Mouse (Mus musculus): ENCODE data around the gene Ush2a.
A peak's percentile ranks its signal among the peaks of the same experiment; 100 is the strongest.

Gene Ush2a

DNA sequence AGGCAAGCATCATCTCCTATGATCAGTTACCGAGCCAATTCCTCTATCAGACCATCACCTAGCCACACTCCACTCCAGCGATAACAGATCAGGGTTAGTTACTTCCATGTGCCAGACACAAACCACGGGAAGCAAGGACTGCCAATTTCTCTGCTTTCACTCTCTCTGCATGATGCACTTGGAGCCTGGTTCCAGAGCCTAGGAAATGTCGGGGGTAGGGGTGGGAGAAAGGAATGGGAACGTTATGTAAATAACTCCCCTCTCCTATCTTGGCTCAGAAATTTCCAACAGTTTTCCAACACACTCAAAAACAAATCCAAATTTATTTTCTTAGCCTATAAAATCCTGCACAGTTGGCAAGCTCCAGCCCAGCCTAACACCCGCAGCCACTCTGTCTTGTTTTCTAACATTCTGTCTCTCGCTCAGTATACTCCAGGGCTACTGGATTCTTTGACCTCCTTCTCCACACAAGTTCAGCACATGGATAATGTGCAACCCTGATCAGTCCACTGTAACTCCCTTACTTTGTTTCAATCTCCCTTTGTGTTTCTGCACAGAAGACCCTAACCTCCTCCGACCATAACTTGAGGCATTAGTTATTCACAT, 515.8 kb downstream of the Ush2a start:
- peak in 1 of 2 experiments; percentile 10 for DNase-seq

DNA sequence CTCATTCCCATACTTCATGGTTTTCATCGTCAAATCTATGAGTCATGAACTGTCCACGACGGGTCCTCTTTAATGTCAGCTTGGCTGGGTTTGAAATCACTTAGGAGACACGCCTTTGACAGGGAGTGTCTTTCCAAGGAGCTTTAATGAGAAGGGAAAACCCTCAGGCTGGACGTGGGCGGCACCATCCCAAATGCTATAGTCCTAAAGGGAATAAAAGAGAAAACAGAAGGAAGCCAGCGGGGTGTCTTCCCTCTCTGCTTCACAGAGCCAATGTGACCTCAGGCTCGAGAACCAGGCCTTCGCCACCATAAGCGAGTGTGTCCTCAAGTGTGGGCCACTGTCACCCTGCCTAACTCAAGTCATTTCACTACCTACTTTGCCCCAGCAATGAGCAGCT, 523.2 kb downstream of the Ush2a start:
- DNase-seq, result no peak

DNA sequence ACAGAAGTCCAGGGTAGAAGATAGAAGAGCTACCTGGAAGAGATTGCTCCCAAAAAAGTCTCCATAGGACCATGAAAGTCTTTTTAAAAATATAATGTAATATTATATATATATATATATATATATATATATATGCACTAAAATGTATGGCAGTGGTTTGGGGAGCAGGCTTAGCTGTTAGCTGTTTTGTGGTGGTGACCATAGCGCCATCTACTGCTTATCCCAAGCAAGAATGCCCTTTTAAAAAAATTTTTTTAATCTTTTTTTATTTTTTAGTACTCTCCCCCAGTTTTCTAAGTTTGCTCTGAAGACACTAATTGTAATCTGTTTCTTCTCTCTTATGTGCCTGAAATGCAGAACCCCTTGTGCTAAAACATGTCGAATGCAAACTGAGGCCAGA, 543.2 kb downstream of the Ush2a start:
- DNase-seq, result peak; percentile 5 to 9

DNA sequence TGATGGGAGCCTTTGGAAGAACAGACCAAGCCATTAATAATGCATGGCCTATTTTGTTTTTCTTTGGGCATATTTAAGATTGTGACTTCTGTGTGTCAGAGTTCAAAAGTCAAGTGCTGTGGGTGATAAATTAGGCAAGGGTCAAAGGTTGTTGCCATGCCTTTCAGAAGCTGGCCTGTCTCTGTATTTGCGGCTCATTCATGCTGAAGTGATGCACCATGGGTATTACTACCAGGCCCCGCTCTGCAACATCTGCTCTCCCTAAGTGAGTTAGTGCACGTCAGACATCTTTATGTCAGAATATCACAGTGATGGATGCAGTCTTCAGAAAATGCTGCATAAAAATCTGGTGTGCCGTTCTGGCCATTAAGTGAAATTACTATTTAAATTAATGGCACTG, 544.0 kb downstream of the Ush2a start:
- peak; percentile 6 to 23 for DNase-seq

- DNase-seq, result no peak
Observed at GRCm38 (mm10) chr1:188810631-188811030, 548.8 kb downstream of the Ush2a start.

DNA sequence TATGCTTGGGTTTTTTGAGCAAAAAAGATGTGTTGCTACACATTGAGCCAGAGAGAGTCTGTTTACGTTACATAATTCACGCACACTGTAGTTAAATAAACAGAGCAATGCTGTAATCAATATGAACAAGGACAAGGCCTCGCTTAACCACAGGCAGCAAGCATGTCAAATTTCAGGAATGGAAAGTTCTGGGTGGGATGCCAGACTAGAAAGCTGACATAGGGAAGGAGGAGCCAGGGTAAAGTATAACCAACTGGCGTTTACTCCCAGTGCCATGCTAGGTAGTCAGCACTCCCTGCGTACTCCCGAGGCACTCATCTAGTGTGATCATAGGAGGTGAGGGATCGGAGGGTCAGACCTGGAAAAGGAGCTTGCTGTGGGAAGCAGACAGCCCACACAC, 553.2 kb downstream of the Ush2a start:
- peak; percentile 3 to 5 for DNase-seq

DNA sequence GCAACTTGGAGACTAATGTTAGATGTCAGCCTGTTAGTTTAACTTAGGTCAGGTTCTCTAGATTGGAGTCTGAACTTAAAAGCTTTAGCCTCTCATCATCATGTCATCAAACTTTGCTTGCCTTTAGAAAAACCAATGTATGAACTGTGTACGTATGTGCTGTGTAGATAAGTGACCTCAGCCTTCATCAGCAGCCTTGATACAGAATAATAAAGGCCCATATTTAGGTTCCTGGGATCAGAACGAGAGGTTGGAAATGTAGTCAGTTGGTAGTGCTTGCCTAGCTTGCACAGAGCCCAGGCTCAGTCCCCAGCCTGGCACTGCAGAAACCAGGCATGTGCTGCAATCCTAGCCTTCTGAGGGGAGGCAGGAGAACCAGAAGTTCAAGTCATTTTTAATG, 562.4 kb downstream of the Ush2a start:
- DNase-seq, result no peak

DNA sequence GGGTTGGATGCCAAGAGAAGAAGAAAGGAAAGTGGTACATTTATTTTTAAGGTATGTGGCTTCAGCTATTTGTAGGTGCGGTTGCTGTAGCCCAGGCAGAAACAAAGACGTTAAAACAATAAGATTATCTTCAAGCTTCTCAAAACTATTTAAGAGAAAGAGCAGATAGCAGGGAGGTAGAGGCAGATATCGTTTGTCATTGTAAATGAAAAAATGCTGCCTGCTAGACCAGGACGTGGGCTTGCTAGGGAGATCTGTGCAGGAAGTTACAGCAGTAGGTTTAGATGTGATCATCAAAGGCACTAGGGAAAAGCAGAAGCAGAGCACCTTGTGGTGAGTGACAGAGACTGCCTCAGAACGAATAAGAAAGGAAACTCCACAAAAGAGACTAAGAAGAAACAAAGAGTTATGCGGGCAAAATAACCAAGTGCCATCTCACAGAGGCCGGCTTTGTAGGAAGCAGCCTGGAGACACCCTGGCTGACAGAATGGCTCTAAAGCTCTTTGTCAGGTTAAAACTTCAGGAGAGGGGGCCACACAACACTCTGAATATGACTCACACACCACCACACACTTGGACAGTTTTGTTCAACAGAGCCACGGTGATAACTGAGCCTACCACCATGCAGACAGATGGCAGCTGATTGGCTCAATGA, 563.2 kb downstream of the Ush2a start:
- no peak for DNase-seq

GRCm38 (mm10) chr1:188830527-188831407, 568.9 kb downstream of the Ush2a start:
- DNase-seq, result no peak

DNA sequence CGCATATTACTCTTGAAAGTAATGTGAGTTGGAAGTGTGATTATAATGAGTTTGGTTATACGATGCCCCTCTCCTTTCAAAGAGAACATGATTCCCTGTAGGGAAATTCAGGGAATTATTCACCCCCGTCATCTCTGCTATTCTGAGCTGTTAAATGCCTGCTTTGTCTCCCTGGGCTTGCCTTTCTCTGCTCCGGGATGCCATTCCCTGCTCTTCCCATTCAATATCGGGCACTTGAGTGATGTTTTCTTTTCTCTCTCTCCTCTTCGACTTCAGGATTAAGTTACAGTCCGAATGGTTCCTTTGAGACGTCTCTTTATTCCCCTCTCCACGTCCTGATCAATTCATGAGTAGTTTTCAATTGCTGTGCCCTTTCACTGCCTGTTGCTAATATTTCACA, 572.1 kb downstream of the Ush2a start:
- DNase-seq, result no peak

- DNase-seq, result no peak
Observed at GRCm38 (mm10) chr1:188834770-188835169, 572.9 kb downstream of the Ush2a start.

GRCm38 (mm10) chr1:188837613-188838295, 575.9 kb downstream of the Ush2a start:
- no peak for DNase-seq

DNA sequence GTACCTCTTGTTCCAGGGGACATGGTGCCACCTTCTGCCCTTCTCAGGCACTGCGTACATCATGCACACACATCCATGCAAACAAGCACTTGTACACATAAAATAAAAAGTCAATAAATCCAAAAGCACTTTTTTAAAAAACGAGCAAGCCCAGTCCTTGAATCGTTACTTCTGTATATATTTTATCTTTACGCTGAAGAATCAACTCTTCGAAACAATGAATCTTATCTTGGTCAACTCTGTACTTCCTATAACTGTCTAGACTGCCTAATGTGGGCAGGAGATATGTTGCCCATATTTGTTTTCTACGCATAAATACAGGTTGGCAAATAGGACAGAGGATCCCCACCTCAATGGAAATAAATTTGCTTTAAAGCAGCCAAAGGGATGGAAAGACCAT, 585.4 kb downstream of the Ush2a start:
- DNase-seq, result no peak

DNA sequence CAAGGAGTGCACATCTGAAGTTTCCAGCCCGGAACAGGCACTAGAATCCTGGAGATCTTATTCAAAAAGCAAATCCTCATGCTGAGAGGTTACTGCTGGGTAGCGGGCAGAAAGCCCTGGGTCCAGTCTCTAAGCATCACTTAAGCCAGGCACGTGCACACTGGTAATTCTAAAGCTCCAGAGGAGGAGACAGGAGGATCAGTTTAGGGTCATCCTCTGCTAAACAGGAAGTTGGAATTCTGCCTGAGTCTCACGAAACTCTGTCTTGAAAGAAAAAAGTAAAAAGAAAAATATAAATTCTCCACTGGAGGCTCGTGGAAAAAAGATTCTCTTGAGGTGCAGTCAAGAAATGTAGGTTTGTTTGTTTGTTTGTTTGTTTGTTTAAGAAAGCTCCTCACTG, 591.0 kb downstream of the Ush2a start:
- no peak for DNase-seq

DNA sequence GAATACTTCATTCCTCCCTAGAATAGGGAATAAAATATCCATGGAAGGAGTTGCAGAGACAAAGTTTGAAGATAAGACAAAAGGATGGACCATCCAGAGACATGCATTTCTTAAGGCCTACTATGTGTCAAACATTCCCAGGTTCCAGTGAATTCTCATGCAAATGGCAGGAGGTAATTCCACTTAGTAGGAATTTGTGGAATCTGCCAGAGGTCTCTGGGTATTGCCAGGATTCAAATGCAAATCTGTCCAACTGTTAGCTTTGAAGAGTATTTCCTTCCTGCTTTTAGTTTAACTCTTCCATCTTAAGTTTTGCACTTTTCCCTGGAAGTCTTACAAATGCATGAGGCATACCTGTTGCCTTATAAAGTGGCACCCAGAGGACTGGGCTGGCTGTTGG, 592.4 kb downstream of the Ush2a start:
- no peak for DNase-seq

- no peak for DNase-seq
Observed at GRCm38 (mm10) chr1:188855034-188855433, 593.2 kb downstream of the Ush2a start.

DNA sequence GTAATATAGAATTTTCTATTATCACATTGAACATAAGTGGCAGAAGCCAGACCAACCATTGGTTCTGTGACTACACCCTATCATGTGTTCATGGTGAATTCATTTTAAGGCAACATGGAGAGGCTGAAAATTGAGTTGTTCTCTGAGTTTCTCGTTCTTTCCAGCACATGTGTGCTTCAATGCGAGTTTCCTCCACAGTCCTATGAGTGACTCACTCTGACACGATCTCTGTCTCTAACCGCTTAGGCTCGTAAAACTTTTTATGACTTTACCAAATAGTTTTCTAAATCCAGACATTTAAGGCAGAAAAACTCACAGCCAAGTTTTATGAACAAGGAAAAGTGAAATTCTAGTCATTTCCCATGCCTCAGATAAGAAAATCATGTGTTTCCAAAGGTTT, 597.9 kb downstream of the Ush2a start:
- no peak for DNase-seq

GRCm38 (mm10) chr1:188865881-188866280, 604.1 kb downstream of the Ush2a start:
- DNase-seq, result no peak

GRCm38 (mm10) chr1:188866515-188866914, 604.7 kb downstream of the Ush2a start:
- peak in 1 of 2 experiments; percentile 4 for DNase-seq

DNA sequence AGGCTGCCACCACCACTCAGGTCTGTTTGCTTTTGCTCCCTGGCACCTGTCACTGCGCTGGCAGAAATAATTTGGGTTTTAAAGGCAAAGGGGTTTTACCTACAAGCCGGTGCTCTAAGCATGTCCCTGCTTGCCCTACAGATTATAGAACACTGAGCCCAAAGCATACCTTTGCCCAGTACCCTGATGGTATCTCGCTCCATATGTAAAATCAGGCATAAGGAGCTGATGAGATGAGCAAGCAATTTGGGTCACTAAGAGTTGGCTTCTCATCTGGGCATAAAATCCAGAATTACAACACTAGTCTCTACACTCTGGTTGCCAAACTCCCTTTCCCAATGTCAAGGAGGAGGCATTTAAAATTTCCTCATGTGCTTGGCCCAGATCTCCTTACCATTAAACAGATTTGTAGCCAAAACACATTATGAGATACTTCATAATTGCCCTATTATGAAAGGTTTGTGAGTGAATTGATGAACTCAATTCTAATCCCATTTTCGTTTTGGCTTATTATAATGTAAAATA, 616.8 kb downstream of the Ush2a start:
- DNase-seq, result no peak

DNA sequence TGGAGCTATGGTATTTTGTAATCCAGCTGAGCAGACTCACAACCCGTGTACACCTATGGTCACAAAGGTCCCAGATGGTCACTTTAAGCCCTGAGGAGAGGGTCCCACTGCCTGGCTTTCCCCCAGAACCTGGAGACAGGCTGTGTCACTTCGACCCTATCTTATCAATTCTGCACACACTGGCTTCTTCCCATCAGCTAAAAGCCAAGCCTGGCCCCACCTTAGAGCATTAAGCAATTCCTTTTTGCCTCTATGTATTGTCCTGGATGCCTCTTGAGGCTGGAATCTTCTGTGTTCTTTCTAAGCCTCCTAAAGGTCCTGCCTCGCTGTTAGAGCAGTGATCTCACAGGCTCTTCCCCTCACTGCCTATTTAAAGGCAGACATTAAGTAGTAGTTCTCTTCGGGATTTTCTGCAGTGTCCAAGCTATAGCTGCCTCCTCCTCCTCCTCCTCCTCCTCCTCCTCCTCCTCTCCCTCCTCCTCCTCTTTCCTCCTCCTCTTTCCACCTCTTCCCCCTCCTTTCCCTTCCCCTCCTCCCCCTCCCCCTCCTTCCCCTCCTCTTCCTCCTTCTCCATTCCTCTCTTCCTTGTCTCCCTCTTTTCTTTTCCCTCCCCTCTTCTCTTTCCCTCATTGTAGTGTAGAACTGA, 635.2 kb downstream of the Ush2a start:
- no peak for DNase-seq

- no peak for DNase-seq
Observed at GRCm38 (mm10) chr1:188904091-188904490, 642.3 kb downstream of the Ush2a start.

DNA sequence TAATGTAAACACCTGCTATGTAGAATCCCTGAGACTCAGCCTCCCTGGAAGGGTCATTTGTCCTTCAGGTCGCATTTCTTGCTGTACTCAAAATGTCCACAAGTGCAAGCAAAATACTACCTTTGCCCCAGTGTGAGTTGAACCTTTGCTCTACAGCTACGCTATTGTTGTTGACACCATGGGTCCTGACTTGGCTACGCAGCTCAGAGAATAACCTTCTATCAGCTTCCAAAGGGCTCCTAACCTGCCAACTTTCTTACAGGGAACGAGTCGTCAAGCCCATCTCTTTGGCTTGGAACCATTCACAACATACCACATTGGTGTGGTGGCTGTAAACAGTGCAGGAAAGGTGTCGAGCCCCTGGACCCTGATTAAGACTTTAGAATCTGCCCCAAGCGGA, 644.4 kb downstream of the Ush2a start:
- no peak for DNase-seq
